9 mouse cellular contexts compared by ENCODE assay signal in genomic region chr15:98566973-98567277, GRCm38 (mm10). TPM values are rescaled to one million over a fixed set of nuclear protein-coding genes. Genes with fewer than 3 reads are reported as not detected.
DNase-seq lines count a peak whose midpoint lies in the region; ATAC-seq and TF ChIP-seq lines count a peak whose summit lies in the region.
"Had no signal": no experiment of that assay in that cellular context is flagged by ENCODE, and none has a peak within 500 bp of the region (broad histone marks: within the 10 kb centered on the region; RNA-seq: fewer than 3 reads in every experiment).

No protein-coding gene starts in this region.

- no peak for DNase-seq in heart, adult 18-20 months
- DNase-seq in ES-E14 (ENCODE audit: low read depth, low spot score) = no peak
- no peak for DNase-seq in layer of hippocampus, adult 9-11 months
- no peak for DNase-seq in ovary, adult 18-20 months (ENCODE audit: low spot score)
- no peak for DNase-seq in adrenal gland, adult (ENCODE audit: inconsistent age in 2 of 2, low spot score in 1 of 2)

- H3K9me3 ChIP-seq in heart, embryonic 15.5 days (replicated peaks) = no peaks in the 10 kb centered on the region
- H3K9me3 ChIP-seq in ES-E14 (ENCODE audit: control insufficient read depth, insufficient read depth, low read depth, low read length) = no peaks in the 10 kb centered on the region
- no peaks in the 10 kb centered on the region for H3K9me3 ChIP-seq in forebrain, embryonic 16.5 days (ENCODE audit: control insufficient read depth, low read length)

- peak overlapping the region; percentile 86 for H3K9ac ChIP-seq in heart, embryonic 15.5 days
- H3K9ac ChIP-seq in ES-E14 (ENCODE audit: insufficient read depth, low read depth, low read length, poor library complexity, severe bottlenecking) = peak overlapping the region; percentile 79
- peak overlapping the region; percentile 80 for H3K9ac ChIP-seq in forebrain, embryonic 16.5 days (replicated peaks; ENCODE audit: low read depth, low read length)

- no peak; the same call in 1 of the 2 replicates for ATAC-seq in heart, embryonic 15.5 days (replicated peaks; ENCODE audit: insufficient number of reproducible peaks, insufficient read depth, low FRiP score, low read depth)
- no peak for ATAC-seq in forebrain, embryonic 16.5 days

- H3K36me3 ChIP-seq in heart, embryonic 15.5 days = peaks cover 12% of the 10 kb centered on the region
- H3K36me3 ChIP-seq in ES-E14 (ENCODE audit: control insufficient read depth, insufficient read depth, low read length, poor library complexity, severe bottlenecking) (peaks cover 10% of the 10 kb centered on the region; the same call in 1 of the 2 replicates), macrophage (ENCODE audit: inconsistent target) (peaks cover 6% of the 10 kb centered on the region; the same call in 1 of the 2 replicates)
- H3K36me3 ChIP-seq in forebrain, embryonic 16.5 days (ENCODE audit: control insufficient read depth, insufficient read depth) = peaks cover 4% of the 10 kb centered on the region

- in situ Hi-C loops in ES-E14 (cut with MboI; ENCODE audit: low sequenced_read_pairs in 2 of 2, unreplicated experiment in 2 of 2) = no loop called here

- H3K79me2 ChIP-seq in macrophage (ENCODE audit: inconsistent target) = peaks cover 64% of the 10 kb centered on the region

- peaks cover 29% of the 10 kb centered on the region for H3K4me1 ChIP-seq in heart, embryonic 15.5 days (replicated peaks)
- peaks cover 3% of the 10 kb centered on the region in 2 experiments; a peak in 1 of 4 replicates for H3K4me1 ChIP-seq in ES-E14 (ENCODE audit: control insufficient read depth in 2 of 2, insufficient read depth in 2 of 2, low read length in 2 of 2, poor library complexity in 1 of 2)
- H3K4me1 ChIP-seq in forebrain, embryonic 16.5 days (replicated peaks; ENCODE audit: control insufficient read depth, insufficient read depth, low read length) = peaks cover 27% of the 10 kb centered on the region

- H3K27me3 ChIP-seq in heart, embryonic 15.5 days = no peaks in the 10 kb centered on the region
- H3K27me3 ChIP-seq in forebrain, embryonic 16.5 days (replicated peaks; ENCODE audit: control insufficient read depth, insufficient read depth, low read length) = no peaks in the 10 kb centered on the region

- H3K4me2 ChIP-seq in heart, embryonic 15.5 days = peak overlapping the region; percentile 67
- peak overlapping the region; percentile 79 for H3K4me2 ChIP-seq in forebrain, embryonic 16.5 days (ENCODE audit: low read length)

- peak overlapping the region; percentile 97 for H3K27ac ChIP-seq in heart, embryonic 15.5 days
- peak overlapping the region; percentile 74 for H3K27ac ChIP-seq in ES-E14 (ENCODE audit: insufficient read depth, low read depth, low read length, poor library complexity, severe bottlenecking)
- H3K27ac ChIP-seq in forebrain, embryonic 16.5 days (ENCODE audit: low read length) = peak overlapping the region; percentile 87
- H3K27ac ChIP-seq in macrophage = peak overlapping the region; percentile 85

- 0% methylated on average over 15 of the region's 15 CpGs for WGBS in heart, embryonic 15.5 days
- under 1% methylated on average over 15 of the region's 15 CpGs for WGBS in forebrain, embryonic 16.5 days
- under 1% methylated on average over 15 of the region's 15 CpGs for WGBS in macrophage (ENCODE audit: missing documents)

- peak overlapping the region; percentile 85 for H3K4me3 ChIP-seq in heart, embryonic 15.5 days
- H3K4me3 ChIP-seq in ES-E14 (ENCODE audit: insufficient read depth in 1 of 2, low read depth in 1 of 2, low read length in 2 of 2, poor library complexity in 1 of 2, severe bottlenecking in 1 of 2) (peak overlapping the region; percentile 70 to 90), macrophage (ENCODE audit: inconsistent target) (peak overlapping the region; percentile 90)
- peak overlapping the region; percentile 86 for H3K4me3 ChIP-seq in forebrain, embryonic 16.5 days (replicated peaks; ENCODE audit: low read length)

TF ChIP-seq in ES-E14, 5 proteins besides CTCF, POLR2A, EP300 and RAD21:
- TF ChIP-seq CHD2 (IDR thresholded peaks at IDR 0.05; ENCODE audit: low read depth, low read length) (no peak), MAFK (IDR thresholded peaks at IDR 0.05; ENCODE audit: insufficient read depth, low read depth, low read length) (no peak), ZNF384 (IDR thresholded peaks at IDR 0.05; ENCODE audit: low read depth, low read length) (no peak)
TF ChIP-seq in ES-E14: peak in this region for 0.

RNA-seq across cellular contexts. Expression of gene Ccnt1, which starts 3.8 kb away (rescaled TPM):
- 33.2 and 38.0 TPM in 2 replicates for polyA plus RNA-seq in heart, embryonic 15.5 days (2015; fragmentation: Nextera tagmentation; extraction: Ambion mirVana)
- 10 to 100 TPM; 26.3 to 31.2 TPM for total RNA-seq in heart, adult 18-20 months (2021)
- 53.1 and 59.1 TPM in 2 replicates for total RNA-seq in ES-E14 (2012; rRNA removed)
- polyA plus RNA-seq in forebrain, embryonic 16.5 days (2015; fragmentation: Nextera tagmentation; extraction: Ambion mirVana) = 74.5 and 78.4 TPM in 2 replicates
- total RNA-seq in macrophage (2018; cell fraction: chromatin; rRNA removed) = 100 to 1,000 TPM in 22 of 26 experiments, 10 to 100 TPM in 4; 92.6 to 179 (median 113) TPM
- total RNA-seq in macrophage (2018; cell fraction: cytosol; rRNA removed) = 10 to 100 TPM; 27.8 to 44.6 (median 35.7) TPM
- 100 to 1,000 TPM in 8 of 26 experiments, 10 to 100 TPM in 18; 72.7 to 126 (median 94.3) TPM for total RNA-seq in macrophage (2018; cell fraction: nucleus; rRNA removed)
- polyA plus RNA-seq in macrophage (2018) = 15.6 to 24.0 TPM (median 18.9 TPM) in 3 replicates

RNA-seq across cellular contexts. Expression of gene 4930415O20Rik, which starts 3.9 kb away (rescaled TPM):
- polyA plus RNA-seq in heart, embryonic 15.5 days (2015; fragmentation: Nextera tagmentation; extraction: Ambion mirVana) = 0.40 and 0.74 TPM in 2 replicates
- 1 to 10 TPM; 2.5 to 2.8 TPM for total RNA-seq in heart, adult 18-20 months (2021)
- total RNA-seq in ES-E14 (2012; rRNA removed) = not detected in 2 replicates
- polyA plus RNA-seq in forebrain, embryonic 16.5 days (2015; fragmentation: Nextera tagmentation; extraction: Ambion mirVana) = 0.56 TPM in 1 of 2 replicates, not detected in the other
- not detected for total RNA-seq in macrophage (2018; cell fraction: chromatin; rRNA removed)
- total RNA-seq in macrophage (2018; cell fraction: cytosol; rRNA removed) = not detected
- total RNA-seq in macrophage (2018; cell fraction: nucleus; rRNA removed) = not detected
- not detected in 3 replicates for polyA plus RNA-seq in macrophage (2018)
- total RNA-seq: hematopoietic stem cell, adult 5-6 weeks had no signal

RNA-seq across cellular contexts. Expression of gene Kansl2, which starts 32.9 kb away (rescaled TPM):
- 70.0 and 81.2 TPM in 2 replicates for polyA plus RNA-seq in heart, embryonic 15.5 days (2015; fragmentation: Nextera tagmentation; extraction: Ambion mirVana)
- total RNA-seq in heart, adult 18-20 months (2021) = 10 to 100 TPM; 73.5 to 85.8 TPM
- total RNA-seq in ES-E14 (2012; rRNA removed) = 95.0 and 111 TPM in 2 replicates
- polyA plus RNA-seq in forebrain, embryonic 16.5 days (2015; fragmentation: Nextera tagmentation; extraction: Ambion mirVana) = 130 and 141 TPM in 2 replicates
- 10 to 100 TPM; 24.1 to 84.7 (median 43.2) TPM for total RNA-seq in macrophage (2018; cell fraction: chromatin; rRNA removed)
- total RNA-seq in macrophage (2018; cell fraction: cytosol; rRNA removed) = 10 to 100 TPM; 14.4 to 34.4 (median 22.4) TPM
- 10 to 100 TPM; 14.8 to 97.7 (median 33.0) TPM for total RNA-seq in macrophage (2018; cell fraction: nucleus; rRNA removed)
- 17.8 to 41.1 TPM (median 31.9 TPM) in 3 replicates for polyA plus RNA-seq in macrophage (2018)

RNA-seq across cellular contexts. Expression of gene Adcy6, which starts 43.0 kb away (rescaled TPM):
- 36.5 and 43.0 TPM in 2 replicates for polyA plus RNA-seq in heart, embryonic 15.5 days (2015; fragmentation: Nextera tagmentation; extraction: Ambion mirVana)
- total RNA-seq in heart, adult 18-20 months (2021) = 100 to 1,000 TPM; 141 to 148 TPM
- total RNA-seq in ES-E14 (2012; rRNA removed) = 9.0 and 15.3 TPM in 2 replicates
- polyA plus RNA-seq in forebrain, embryonic 16.5 days (2015; fragmentation: Nextera tagmentation; extraction: Ambion mirVana) = 11.2 and 16.1 TPM in 2 replicates
- total RNA-seq in macrophage (2018; cell fraction: chromatin; rRNA removed) = 1 to 10 TPM in 13 of 26 experiments, under 1 TPM in 13; 0.23 to 9.6 (median 1.00) TPM
- total RNA-seq in macrophage (2018; cell fraction: cytosol; rRNA removed) = under 1 TPM; 0.07 to 0.91 (median 0.32) TPM
- total RNA-seq in macrophage (2018; cell fraction: nucleus; rRNA removed) = 1 to 10 TPM; 1.1 to 6.8 (median 2.2) TPM
- 0.09 to 0.34 TPM (median 0.25 TPM) in 3 replicates for polyA plus RNA-seq in macrophage (2018)
